Mouse (Mus musculus) liver, embryonic 16.5 days (tissue): ENCODE results near the gene Lpcat1. TPM values are rescaled to one million over a fixed set of nuclear protein-coding genes. Genes with fewer than 3 reads are reported as not detected.
A peak's percentile ranks its signal among the peaks of the same experiment; 100 is the strongest.

Source experiments
- ATAC-seq: fragments of 200-750 bp; cut with Nextera tagmentation; 2 replicates; pipeline ENCODE4 v1.8.0; 2017; ENCODE audit warnings: low read depth, mild to moderate bottlenecking, moderate number of reproducible peaks, moderate library complexity
- H3K27ac ChIP-seq: fragments of 300-500 bp; sonication (generic); 2 replicates; pipeline ENCODE4 v1.5.1; 2014; ENCODE audit warnings: mild to moderate bottlenecking, low read length
- H3K27me3 ChIP-seq: fragments of 300-500 bp; sonication (generic); 2 replicates; pipeline ENCODE4 v1.6.1; 2014; ENCODE audit warnings: low read depth, low read length, mixed read lengths; ENCODE audit not compliant: control insufficient read depth, insufficient read depth
- H3K36me3 ChIP-seq: fragments of 300-500 bp; sonication (generic); 2 replicates; pipeline ENCODE4 v1.6.1; 2014; ENCODE audit warnings: mild to moderate bottlenecking; ENCODE audit not compliant: control insufficient read depth, insufficient read depth
- H3K4me1 ChIP-seq: fragments of 300-500 bp; sonication (generic); 2 replicates; pipeline ENCODE4 v1.6.1; 2014; ENCODE audit warnings: low read depth, low read length, mixed read lengths; ENCODE audit not compliant: control insufficient read depth
- H3K4me2 ChIP-seq: fragments of 300-500 bp; sonication (generic); 2 replicates; pipeline ENCODE4 v1.6.1; 2014; ENCODE audit warnings: low read depth, low read length, mixed read lengths
- H3K4me3 ChIP-seq: fragments of 300-500 bp; sonication (generic); 2 replicates; pipeline ENCODE4 v1.5.1; 2014; ENCODE audit warnings: low read depth, mild to moderate bottlenecking, low read length
- H3K9ac ChIP-seq: fragments of 300-500 bp; sonication (generic); 2 replicates; pipeline ENCODE4 v1.6.1; 2014; ENCODE audit warnings: low read depth, low read length
- H3K9me3 ChIP-seq: fragments of 300-500 bp; sonication (generic); replicated peaks from 2 replicates; pipeline ENCODE4 v1.6.1; 2016; ENCODE audit warnings: low read length; ENCODE audit not compliant: control insufficient read depth
- WGBS: fragments of 180-500 bp; shearing (Covaris S2); extraction: QIAGEN DNeasy Blood & Tissue Kit; methylation state at CpG from one replicate; pipeline ENCODE4 v1.1.7; 2014; ENCODE audit not compliant: insufficient replicate concordance; 5-methylcytosine and 5-hydroxymethylcytosine counted together
- polyA plus RNA-seq: library from polyadenylated mRNA; unstranded; fragments of >200 nt; fragmentation: Nextera tagmentation; extraction: Ambion mirVana; gene quantifications from 2 replicates; pipeline ENCODE4 v1.2.1, GENCODE M21; 2015

The Lpcat1 gene
- polyA plus RNA-seq, 1 experiment from 2014 or later = 64.7 TPM

GRCm38 (mm10) chr13:73429605-73430321, 37.2 kb upstream of the Lpcat1 start:
- no peaks in the 10 kb centered on the region for H3K9me3 ChIP-seq
- no peak overlapping the region for H3K4me2 ChIP-seq
- H3K9ac ChIP-seq = no peak overlapping the region
- no peak overlapping the region for H3K4me3 ChIP-seq
- no peaks in the 10 kb centered on the region for H3K27me3 ChIP-seq
- no peaks in the 10 kb centered on the region for H3K36me3 ChIP-seq
- 73% methylated on average over 6 of the region's 6 CpGs for WGBS
- no peak overlapping the region for H3K27ac ChIP-seq
- H3K4me1 ChIP-seq = peaks cover 30% of the 10 kb centered on the region
- no peak for ATAC-seq

- WGBS = 69% methylated on average over 7 of the region's 7 CpGs
- no peaks in the 10 kb centered on the region for H3K9me3 ChIP-seq
- peaks cover 40% of the 10 kb centered on the region for H3K4me1 ChIP-seq
Observed at GRCm38 (mm10) chr13:73432466-73433149, 34.4 kb upstream of the Lpcat1 start.

GRCm38 (mm10) chr13:73433681-73434535, 33.1 kb upstream of the Lpcat1 start:
- peak overlapping the region; percentile 56 for H3K9ac ChIP-seq
- H3K27ac ChIP-seq = peak overlapping the region; percentile 73
- H3K4me2 ChIP-seq = peak overlapping the region; percentile 31
- peaks cover 40% of the 10 kb centered on the region for H3K4me1 ChIP-seq
- WGBS = 51% methylated on average over 15 of the region's 15 CpGs
- no peaks in the 10 kb centered on the region for H3K27me3 ChIP-seq
- ATAC-seq = peak; percentile 78
- no peaks in the 10 kb centered on the region for H3K9me3 ChIP-seq
- no peaks in the 10 kb centered on the region for H3K36me3 ChIP-seq
- no peak overlapping the region for H3K4me3 ChIP-seq

More at GRCm38 (mm10) chr13:73432466-73433149, 34.4 kb upstream of the Lpcat1 start:
- Histone ChIP-seq H3K4me2 (no peak overlapping the region), H3K4me3 (no peak overlapping the region), H3K27me3 (no peaks in the 10 kb centered on the region), H3K36me3 (no peaks in the 10 kb centered on the region), H3K27ac (no peak overlapping the region), H3K9ac (no peak overlapping the region)
- ATAC-seq = no peak

- 55% methylated on average over 5 of the region's 5 CpGs for WGBS
- peak overlapping the region; percentile 1; the same call in 1 of the 2 replicates for H3K27ac ChIP-seq
Observed at GRCm38 (mm10) chr13:73434687-73435086, 32.3 kb upstream of the Lpcat1 start.

GRCm38 (mm10) chr13:73435662-73436061, 31.3 kb upstream of the Lpcat1 start:
- 57% methylated on average over 7 of the region's 7 CpGs for WGBS
- ATAC-seq = peak; percentile 50
- peaks cover 46% of the 10 kb centered on the region for H3K4me1 ChIP-seq

More at GRCm38 (mm10) chr13:73434687-73435086, 32.3 kb upstream of the Lpcat1 start:
- Histone ChIP-seq H3K27me3 (no peaks in the 10 kb centered on the region), H3K36me3 (no peaks in the 10 kb centered on the region), H3K9me3 (no peaks in the 10 kb centered on the region), H3K4me3 (no peak overlapping the region), H3K4me1 (peaks cover 40% of the 10 kb centered on the region), H3K4me2 (no peak overlapping the region), H3K9ac (no peak overlapping the region)
- ATAC-seq = no peak

GRCm38 (mm10) chr13:73439057-73439456, 27.9 kb upstream of the Lpcat1 start:
- Histone ChIP-seq H3K36me3 (no peaks in the 10 kb centered on the region), H3K27ac (peak overlapping the region; percentile 25), H3K9me3 (no peaks in the 10 kb centered on the region), H3K4me1 (peaks cover 62% of the 10 kb centered on the region), H3K9ac (no peak overlapping the region), H3K4me3 (no peak overlapping the region), H3K4me2 (no peak overlapping the region), H3K27me3 (no peaks in the 10 kb centered on the region)
- no peak for ATAC-seq
- WGBS = 79% methylated on average over 9 of the region's 9 CpGs

More at GRCm38 (mm10) chr13:73435662-73436061, 31.3 kb upstream of the Lpcat1 start:
- Histone ChIP-seq H3K27ac (peak overlapping the region; percentile 60), H3K4me2 (no peak overlapping the region), H3K27me3 (no peaks in the 10 kb centered on the region), H3K9ac (no peak overlapping the region), H3K4me3 (no peak overlapping the region), H3K9me3 (no peaks in the 10 kb centered on the region), H3K36me3 (no peaks in the 10 kb centered on the region)

GRCm38 (mm10) chr13:73441032-73441431, 26.0 kb upstream of the Lpcat1 start:
- peak overlapping the region; percentile 98 for H3K27ac ChIP-seq
- no peak for ATAC-seq
- 79% methylated on average over 4 of the region's 4 CpGs for WGBS
- H3K4me3 ChIP-seq = no peak overlapping the region
- H3K4me2 ChIP-seq = no peak overlapping the region
- no peaks in the 10 kb centered on the region for H3K36me3 ChIP-seq
- H3K4me1 ChIP-seq = peaks cover 63% of the 10 kb centered on the region
- no peaks in the 10 kb centered on the region for H3K27me3 ChIP-seq
- H3K9ac ChIP-seq = no peak overlapping the region
- no peaks in the 10 kb centered on the region for H3K9me3 ChIP-seq

- 77% methylated on average over 5 of the region's 5 CpGs for WGBS
- Histone ChIP-seq H3K4me1 (peaks cover 68% of the 10 kb centered on the region), H3K9ac (0 out of 2 replicates have a peak overlapping the region, but pooled peaks have one; percentile 6), H3K4me2 (no peak overlapping the region), H3K9me3 (no peaks in the 10 kb centered on the region), H3K4me3 (no peak overlapping the region), H3K27ac (peak overlapping the region; percentile 98), H3K27me3 (no peaks in the 10 kb centered on the region), H3K36me3 (no peaks in the 10 kb centered on the region)
- no peak for ATAC-seq
Observed at GRCm38 (mm10) chr13:73441686-73442085, 25.3 kb upstream of the Lpcat1 start.
